Comparison of ENCODE assay signal across 19 mouse cellular contexts in the genomic region with DNA sequence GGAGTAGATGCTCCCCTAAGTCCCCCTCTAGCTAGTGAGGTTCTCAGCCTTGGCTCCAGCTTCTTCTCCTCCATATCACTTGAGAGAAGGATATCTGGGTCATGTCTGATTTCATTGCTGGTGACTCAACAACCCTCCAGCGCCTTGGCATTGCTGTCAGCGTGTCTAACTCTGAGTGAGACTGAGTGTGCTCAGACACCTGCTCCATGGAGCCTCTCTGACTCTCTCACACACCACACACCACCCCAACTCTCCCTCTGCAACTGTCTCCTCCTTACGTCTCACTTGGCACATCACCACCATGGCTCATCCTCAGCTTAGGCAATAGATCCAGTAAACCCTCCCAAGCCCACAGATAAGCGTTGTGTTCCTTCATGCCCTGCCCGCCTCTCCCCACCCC.
A peak's percentile ranks its signal among the peaks of the same experiment; 100 is the strongest.
DNase-seq lines count a peak whose midpoint lies in the region; TF ChIP-seq lines count a peak whose summit lies in the region.
"Had no signal": no experiment of that assay in that cellular context is flagged by ENCODE, and none has a peak within 500 bp of the region (broad histone marks: within the 10 kb centered on the region; RNA-seq: fewer than 3 reads in every experiment).

No protein-coding gene starts in this region.

- DNase-seq in adrenal gland, postnatal 36 days = peak; percentile 2 to 14
- no peak for DNase-seq in adrenal gland, adult 8-10 months
- peak; percentile 42 for DNase-seq in heart, adult 11 months
- DNase-seq in heart, adult 2 months = no peak
- peak; percentile 57 for DNase-seq in right cerebral cortex, adult 18-20 months
- DNase-seq in right cerebral cortex, postnatal 25 days = no peak
- peak; percentile 60 for DNase-seq in telencephalon, adult 2 months (ENCODE audit: low read depth, low spot score)
- DNase-seq in embryo, embryonic 11 days = no peak
- DNase-seq: adrenal gland, postnatal 10 days; cerebellum, adult 11-12 months; cerebellum, adult 2 months; cerebellum, adult 9-10 months; cerebellum, postnatal 10 days; cerebellum, postnatal 25 days had no signal

- no peak overlapping the region for H3K27ac ChIP-seq in heart, adult 2 months
- H3K27ac ChIP-seq: embryonic facial prominence, embryonic 13.5 days; embryonic facial prominence, embryonic 15.5 days; forebrain, embryonic 10.5 days; forebrain, embryonic 12.5 days had no signal

- 58% methylated on average over 5 of the region's 5 CpGs for WGBS in heart, adult 2 months

- no peak overlapping the region for H3K4me3 ChIP-seq in heart, adult 2 months
- H3K4me3 ChIP-seq: embryonic facial prominence, embryonic 13.5 days; embryonic facial prominence, embryonic 15.5 days; erythroblast, embryonic 14.5 days; forebrain, embryonic 10.5 days; forebrain, embryonic 12.5 days had no signal

- H3K36me3 ChIP-seq in heart, adult 2 months (ENCODE audit: control insufficient read depth, insufficient read depth, low read length) = no peaks in the 10 kb centered on the region
- H3K36me3 ChIP-seq: embryonic facial prominence, embryonic 13.5 days; embryonic facial prominence, embryonic 15.5 days; forebrain, embryonic 10.5 days; forebrain, embryonic 12.5 days had no signal

- TF ChIP-seq CTCF in heart, adult 2 months (IDR thresholded peaks at IDR 0.05) = no peak

- H3K4me1 ChIP-seq in heart, adult 2 months (ENCODE audit: control insufficient read depth, insufficient read depth, low read length) = no peaks in the 10 kb centered on the region
- H3K4me1 ChIP-seq: embryonic facial prominence, embryonic 13.5 days; embryonic facial prominence, embryonic 15.5 days; forebrain, embryonic 10.5 days had no signal

- TF ChIP-seq POLR2A in heart, adult 2 months (IDR thresholded peaks at IDR 0.05; ENCODE audit: insufficient read depth, low read depth, low read length) = no peak

- H3K79me2 ChIP-seq in heart, adult 2 months (replicated peaks; ENCODE audit: control insufficient read depth, insufficient read depth, low read length) = no peaks in the 10 kb centered on the region

- TF ChIP-seq EP300 in heart, adult 2 months (IDR thresholded peaks at IDR 0.05; ENCODE audit: insufficient read depth, low read depth, low read length) = no peak

- intact Hi-C loops in heart, adult 2 months (cut with DNase I) = no loop called here

- no peaks in the 10 kb centered on the region for H3K27me3 ChIP-seq in heart, adult 2 months (ENCODE audit: control insufficient read depth, insufficient read depth, low read length)
- H3K27me3 ChIP-seq: embryonic facial prominence, embryonic 13.5 days; embryonic facial prominence, embryonic 15.5 days; forebrain, embryonic 12.5 days had no signal

- H3K9ac ChIP-seq in heart, adult 2 months (ENCODE audit: low read depth, low read length) = no peak overlapping the region
- H3K9ac ChIP-seq: embryonic facial prominence, embryonic 13.5 days; embryonic facial prominence, embryonic 15.5 days; forebrain, embryonic 12.5 days had no signal

Comparison
In these comparisons a context has a peak if more than half of its experiments do, and no peak if none do; other contexts are left out.
1. DNase-seq: peak in adrenal gland, postnatal 36 days (2 of 2), heart, adult 11 months (single experiment), right cerebral cortex, adult 18-20 months (single experiment) and telencephalon, adult 2 months (single experiment); none in adrenal gland, adult 8-10 months (single experiment), heart, adult 2 months (0 of 2), right cerebral cortex, postnatal 25 days (single experiment) and embryo, embryonic 11 days (single experiment).